In genomic region chr10:24947871-24948270, GRCm38 (mm10) we compare ENCODE assay signal across 16 mouse cellular contexts. TPM values are rescaled to one million over a fixed set of nuclear protein-coding genes. Genes with fewer than 3 reads are reported as not detected.
"Had no signal": no experiment of that assay in that cellular context is flagged by ENCODE, and none has a peak within 500 bp of the region (broad histone marks: within the 10 kb centered on the region; RNA-seq: fewer than 3 reads in every experiment).

No protein-coding gene starts in this region.

- H3K36me3 ChIP-seq: lung, embryonic 15.5 days; midbrain, embryonic 10.5 days; midbrain, embryonic 12.5 days; neural tube, embryonic 13.5 days; neural tube, embryonic 15.5 days had no signal

- H3K9ac ChIP-seq: lung, embryonic 15.5 days; midbrain, embryonic 12.5 days; neural tube, embryonic 13.5 days; neural tube, embryonic 15.5 days had no signal

- H3K4me2 ChIP-seq: lung, embryonic 15.5 days; midbrain, embryonic 12.5 days; neural tube, embryonic 13.5 days; neural tube, embryonic 15.5 days had no signal

- H3K27me3 ChIP-seq: lung, embryonic 15.5 days; midbrain, embryonic 12.5 days; neural tube, embryonic 13.5 days; neural tube, embryonic 15.5 days had no signal

- ATAC-seq: midbrain, embryonic 16.5 days had no signal

- H3K27ac ChIP-seq: lung, embryonic 15.5 days; midbrain, embryonic 10.5 days; midbrain, embryonic 12.5 days; neural tube, embryonic 13.5 days; neural tube, embryonic 15.5 days had no signal

- H3K4me1 ChIP-seq: midbrain, embryonic 10.5 days; midbrain, embryonic 12.5 days; neural tube, embryonic 13.5 days; neural tube, embryonic 15.5 days had no signal

- H3K4me3 ChIP-seq: lung, embryonic 15.5 days; midbrain, embryonic 10.5 days; midbrain, embryonic 12.5 days; myocyte; neural tube, embryonic 13.5 days; neural tube, embryonic 15.5 days had no signal

- H3K9me3 ChIP-seq: lung, embryonic 15.5 days; midbrain, embryonic 10.5 days; midbrain, embryonic 12.5 days; neural tube, embryonic 13.5 days; neural tube, embryonic 15.5 days had no signal

- DNase-seq: midbrain, embryonic 14.5 days; retina, postnatal 1 day; right cerebral cortex, adult 18-20 months; right cerebral cortex, postnatal 25 days; right cerebral cortex, postnatal 4 days; spleen, adult 18-20 months; thymus, adult 18-20 months; thymus, postnatal 14 days; thymus, postnatal 36 days had no signal

RNA-seq across cellular contexts. Expression of gene Arg1, which starts 20.6 kb away (rescaled TPM):
- polyA plus RNA-seq: myocyte had no signal
